Mouse (Mus musculus) myocyte (in vitro differentiated cells): Measurements from ENCODE around the gene Pttg1.

Source experiments
- CEBPB ChIP-seq: IDR thresholded peaks from 2 replicates; pipeline ENCODE4 v1.6.1; 2011; ENCODE audit warnings: mild to moderate bottlenecking, moderate library complexity; ENCODE audit not compliant: poor library complexity, insufficient read depth, severe bottlenecking
- E2F4 ChIP-seq: IDR thresholded peaks from one replicate; pipeline ENCODE4 v1.6.1; 2011; ENCODE audit warnings: mild to moderate bottlenecking, control low read depth, moderate library complexity; ENCODE audit not compliant: insufficient read depth
- MAX ChIP-seq: IDR thresholded peaks from one replicate; pipeline ENCODE4 v1.6.1; 2011; ENCODE audit warnings: low read depth, mild to moderate bottlenecking, control low read depth
- MYOD1 ChIP-seq, 3 experiments: IDR thresholded peaks; one replicate each; pipeline ENCODE4 v1.6.1; 2011; ENCODE audit warnings: control low read depth in 2 of 3, low read depth in 2 of 3, mild to moderate bottlenecking in 2 of 3, moderate library complexity in 1 of 3; ENCODE audit not compliant: insufficient read length in 2 of 3, control insufficient read depth in 1 of 3
- MYOG ChIP-seq, 3 experiments: IDR thresholded peaks; one replicate each; pipeline ENCODE4 v1.6.1; 2011; ENCODE audit warnings: control low read depth in 2 of 3, low read depth in 2 of 3, mild to moderate bottlenecking in 2 of 3; ENCODE audit not compliant: insufficient read length in 2 of 3, control insufficient read depth in 1 of 3, insufficient read depth in 1 of 3
- POLR2A ChIP-seq: IDR thresholded peaks from one replicate; pipeline ENCODE4 v1.6.1; 2011; ENCODE audit warnings: low read depth, mild to moderate bottlenecking, control low read depth, moderate library complexity; ENCODE audit not compliant: insufficient read length
- POLR2AphosphoS2 ChIP-seq: IDR thresholded peaks from one replicate; pipeline ENCODE4 v1.6.1; 2011; ENCODE audit warnings: low read depth, control low read depth; ENCODE audit not compliant: insufficient read length
- TCF12 ChIP-seq: IDR thresholded peaks from one replicate; pipeline ENCODE4 v1.6.1; 2011; ENCODE audit warnings: mild to moderate bottlenecking, control low read depth; ENCODE audit not compliant: poor library complexity, insufficient read depth, severe bottlenecking
- TCF3 ChIP-seq: IDR thresholded peaks from one replicate; pipeline ENCODE4 v1.6.1; 2011; ENCODE audit warnings: low read depth, control low read depth; ENCODE audit not compliant: insufficient read length
- USF1 ChIP-seq: IDR thresholded peaks from one replicate; pipeline ENCODE4 v1.6.1; 2011; ENCODE audit warnings: low read depth, mild to moderate bottlenecking, control low read depth, moderate library complexity

GRCm38 (mm10) chr11:43377083-43377850 is 48.8 kb downstream of the Pttg1 start:
- TF ChIP-seq USF1 (no peak), CEBPB (no peak), TCF12 (no peak), E2F4 (no peak), POLR2A (no peak), MYOD1 (IDR thresholded peaks at IDR 0.05; ENCODE audit: control insufficient read depth in 1 of 3, insufficient read length in 2 of 3, low read depth in 2 of 3) (no peak), POLR2AphosphoS2 (no peak), MAX (no peak), TCF3 (no peak), MYOG (IDR thresholded peaks at IDR 0.05; ENCODE audit: control insufficient read depth in 1 of 3, insufficient read depth in 1 of 3, insufficient read length in 2 of 3, low read depth in 2 of 3) (no peak)
